Mouse (Mus musculus) heart, postnatal 36 days (tissue): ENCODE results near the gene H2afy. TPM values are rescaled to one million over a fixed set of nuclear protein-coding genes. Genes with fewer than 3 reads are reported as not detected.

Experiments used
- DNase-seq, 2 experiments: peaks; one replicate each; pipeline ENCODE4 v3.0.0; 2021 to 2022
- intact Hi-C: fragments of 180-260 bp; cut with DNase I; formaldehyde crosslinking; loops from one replicate; pipeline ENCODE4 v1.15.1; 2025
- total RNA-seq, 2 experiments: library from RNA; stranded (reverse); gene quantifications; 2 replicates each; pipeline ENCODE4 v1.2.3; 2021

H2afy gene
- total RNA-seq, 2 experiments from 2014 or later, result 45.2 to 50.3 TPM

DNA sequence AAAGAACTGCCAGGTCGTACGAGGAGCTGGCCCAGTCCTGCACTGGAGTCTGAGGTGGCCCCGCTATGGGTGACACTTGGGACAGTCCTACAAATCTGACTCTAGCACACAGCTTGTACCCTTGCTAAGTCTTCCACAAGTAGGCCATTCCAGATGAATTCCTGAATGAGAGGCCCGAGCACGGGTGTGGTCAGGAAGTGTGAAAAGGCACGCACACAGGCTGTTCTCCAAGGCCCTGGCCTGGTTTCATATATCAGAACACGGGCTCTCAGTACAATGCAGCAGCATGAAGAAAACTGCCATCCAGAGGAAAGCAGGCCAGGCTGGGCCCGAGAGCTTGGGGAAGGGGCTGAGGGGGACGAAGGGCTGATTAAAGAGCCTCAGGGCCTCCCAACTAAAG is 20.8 kb downstream of the H2afy start:
- intact Hi-C loops, result loop anchor here (1.0 kb wide), 1 partner anchor 20 kb away; no protein-coding TSS in a partner anchor
- peak in 1 of 2 experiments; percentile 49 for DNase-seq

GRCm38 (mm10) chr13:56113431-56114248 is 22.5 kb downstream of the H2afy start:
- peak; percentile 53 to 60 for DNase-seq
- intact Hi-C loops, result no loop called here

GRCm38 (mm10) chr13:56112980-56113379 is 23.2 kb downstream of the H2afy start:
- intact Hi-C loops, result no loop called here

DNA sequence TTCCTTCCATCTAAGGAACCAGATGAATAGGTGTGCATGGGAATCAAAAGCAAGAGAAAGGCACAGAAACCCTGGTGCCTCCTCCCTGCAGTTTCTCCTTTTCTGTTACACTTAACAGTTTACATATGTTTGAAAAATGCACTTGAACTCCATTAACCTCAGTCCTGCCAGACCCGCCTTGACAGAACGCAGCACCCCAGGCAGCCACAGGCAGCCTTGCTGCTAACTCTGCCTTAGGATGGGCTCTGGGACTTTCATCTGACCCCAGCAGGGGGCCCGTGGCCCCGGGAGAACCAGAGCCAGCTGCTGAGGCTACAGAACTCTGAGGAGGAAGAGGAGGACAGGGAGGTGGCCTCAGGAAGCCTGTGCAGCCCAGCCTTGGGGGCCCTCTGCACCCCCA is 23.7 kb downstream of the H2afy start:
- DNase-seq, result no peak
- intact Hi-C loops, result no loop called here

More at GRCm38 (mm10) chr13:56112980-56113379, 23.2 kb downstream of the H2afy start:
- DNase-seq, result no peak

DNA sequence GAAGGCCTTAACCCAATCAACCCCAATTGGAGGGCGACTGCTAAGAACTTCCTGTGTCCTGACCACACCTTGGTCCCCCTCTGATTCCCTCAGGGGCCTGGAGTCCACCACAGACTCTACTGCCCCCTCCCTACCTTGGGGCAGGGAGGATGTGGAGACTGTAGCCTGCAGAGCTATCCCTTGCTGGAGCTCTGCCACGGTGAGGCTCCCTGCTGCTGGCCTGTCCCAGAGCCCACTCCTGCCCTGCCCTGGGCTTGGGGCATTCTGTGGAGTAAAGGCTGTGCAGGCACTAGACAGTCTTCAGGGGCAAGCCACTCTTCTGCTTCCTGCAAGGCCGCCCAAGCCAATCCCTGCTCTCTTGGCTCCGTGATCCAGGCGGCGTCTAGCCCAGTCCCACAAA is 24.6 kb downstream of the H2afy start:
- no peak for DNase-seq
- intact Hi-C loops, result no loop called here

GRCm38 (mm10) chr13:56110694-56111531 is 25.2 kb downstream of the H2afy start:
- DNase-seq, result no peak
- intact Hi-C loops, result no loop called here

DNA sequence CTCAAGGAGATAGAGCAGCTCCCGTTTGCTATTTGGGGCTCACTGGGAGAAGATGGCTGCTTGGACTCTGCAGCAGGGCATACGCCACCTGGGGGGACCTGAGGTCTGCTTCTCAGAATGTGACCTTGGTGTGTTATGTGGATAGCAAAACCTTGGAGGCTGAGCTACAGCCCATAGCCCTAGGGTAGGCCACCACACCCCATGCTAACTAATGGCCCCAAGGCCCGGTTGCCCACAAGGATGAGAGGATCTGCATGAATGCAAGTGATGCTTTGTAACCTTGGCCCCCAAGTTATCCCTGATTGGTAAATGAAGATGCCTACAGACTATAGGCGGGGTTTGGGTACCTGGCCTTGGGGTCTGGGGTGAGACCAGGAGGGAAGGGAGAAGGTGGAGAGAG is 26.5 kb downstream of the H2afy start:
- intact Hi-C loops, result no loop called here
- no peak for DNase-seq

DNA sequence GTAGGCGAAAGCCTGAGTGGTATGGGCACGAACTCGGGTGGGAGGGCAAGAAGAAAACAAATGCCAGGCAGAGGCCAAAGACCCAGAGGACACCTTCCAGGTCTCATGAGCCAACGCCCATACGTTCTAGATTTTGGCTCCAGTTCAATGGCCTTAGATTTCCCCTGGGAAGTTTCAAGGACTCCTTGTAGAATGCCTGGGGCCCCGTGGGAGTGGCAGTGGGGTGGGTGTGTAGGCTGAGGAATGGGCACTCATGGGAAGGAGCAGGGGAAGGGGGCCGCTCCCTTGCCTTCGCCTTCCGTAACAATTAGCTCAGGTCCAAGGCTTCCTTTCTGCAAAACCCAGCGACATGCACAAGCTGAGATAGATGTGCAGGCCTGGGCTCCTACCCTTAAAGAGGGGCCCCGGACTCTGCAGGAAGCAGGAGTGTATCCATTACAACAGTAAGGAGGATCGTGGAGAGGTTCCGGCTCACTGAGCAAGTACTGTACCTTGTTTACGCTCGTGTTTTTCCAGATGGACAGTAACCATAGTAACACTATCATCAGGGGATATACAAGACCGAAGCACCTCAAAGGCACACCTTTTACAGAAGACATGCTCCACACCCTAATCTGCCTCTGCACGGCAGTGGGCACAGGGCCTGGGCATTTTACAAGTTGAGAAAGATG is 27.2 kb downstream of the H2afy start:
- no peak for DNase-seq

GRCm38 (mm10) chr13:56104971-56105391 is 31.2 kb downstream of the H2afy start:
- DNase-seq, result peak in 1 of 2 experiments; percentile 33
- intact Hi-C loops, result no loop called here

More for the DNA sequence above, 27.2 kb downstream of the H2afy start:
- intact Hi-C loops, result no loop called here

DNA sequence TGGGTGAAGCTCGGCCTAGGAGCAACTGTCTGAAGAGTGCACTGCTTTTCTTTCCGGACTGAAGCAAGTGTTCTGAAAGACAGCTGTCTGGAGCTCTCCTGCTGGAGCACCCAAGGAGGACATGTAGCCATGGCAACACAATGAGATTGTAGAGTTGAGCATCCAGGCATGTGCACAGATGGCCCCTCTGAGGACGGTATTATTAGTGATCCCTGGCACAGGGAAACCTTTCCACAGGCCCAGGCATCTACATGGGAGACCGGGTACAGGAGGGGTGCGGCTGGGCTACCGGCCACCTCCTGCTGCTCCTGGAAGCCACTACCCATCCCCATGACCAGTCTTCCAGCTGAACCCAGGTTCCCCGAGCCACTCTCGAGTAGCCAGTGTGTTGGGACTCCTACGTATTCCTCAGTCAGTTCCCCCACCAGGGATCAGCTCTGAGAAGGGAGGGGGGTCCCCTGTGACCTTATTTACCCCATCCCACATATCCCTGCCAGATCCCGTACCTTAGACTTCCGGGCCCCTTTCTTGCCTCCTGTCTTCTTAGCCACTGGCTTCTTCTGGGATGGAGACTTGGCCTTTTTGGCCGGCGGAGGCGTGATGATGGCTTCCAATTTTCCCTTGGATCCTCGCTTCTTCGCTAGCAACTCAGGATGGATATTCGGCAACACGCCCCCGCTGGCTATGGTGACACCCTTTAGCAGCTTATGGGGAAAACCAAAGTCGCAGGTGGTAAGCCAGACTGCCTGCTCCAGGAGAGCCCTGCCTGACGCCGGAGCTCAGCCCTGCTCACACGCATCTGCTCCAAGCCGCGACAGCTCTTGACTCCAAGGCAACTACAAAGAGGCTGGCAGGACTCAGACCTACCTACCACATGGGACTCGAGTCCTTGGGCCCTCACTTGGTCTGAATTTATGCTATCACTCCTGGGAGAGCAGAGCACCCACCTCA is 32.1 kb downstream of the H2afy start:
- intact Hi-C loops, result no loop called here
- no peak for DNase-seq

DNA sequence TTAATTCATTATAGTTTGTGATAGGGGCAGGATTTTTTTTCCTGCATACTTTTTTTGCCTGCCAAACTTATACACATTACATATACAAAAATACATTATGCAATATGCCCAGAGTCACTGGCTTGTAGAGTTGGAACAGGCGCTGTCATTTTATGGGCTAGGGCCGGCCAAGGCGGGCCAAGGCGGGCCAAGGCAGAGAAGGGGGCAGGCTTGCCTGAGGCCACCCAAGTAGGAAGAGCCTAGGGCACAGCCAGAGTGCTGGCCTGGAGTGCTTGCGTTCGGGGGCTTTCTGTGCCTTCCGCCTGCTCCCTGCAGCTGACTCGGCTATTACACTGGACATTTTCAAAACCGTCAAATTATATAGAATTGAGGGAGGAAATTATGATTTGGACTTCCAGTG is 34.0 kb downstream of the H2afy start:
- no peak for DNase-seq
- intact Hi-C loops, result no loop called here

GRCm38 (mm10) chr13:56095601-56096195 is 40.5 kb downstream of the H2afy start:
- intact Hi-C loops, result no loop called here
- DNase-seq, result no peak

DNA sequence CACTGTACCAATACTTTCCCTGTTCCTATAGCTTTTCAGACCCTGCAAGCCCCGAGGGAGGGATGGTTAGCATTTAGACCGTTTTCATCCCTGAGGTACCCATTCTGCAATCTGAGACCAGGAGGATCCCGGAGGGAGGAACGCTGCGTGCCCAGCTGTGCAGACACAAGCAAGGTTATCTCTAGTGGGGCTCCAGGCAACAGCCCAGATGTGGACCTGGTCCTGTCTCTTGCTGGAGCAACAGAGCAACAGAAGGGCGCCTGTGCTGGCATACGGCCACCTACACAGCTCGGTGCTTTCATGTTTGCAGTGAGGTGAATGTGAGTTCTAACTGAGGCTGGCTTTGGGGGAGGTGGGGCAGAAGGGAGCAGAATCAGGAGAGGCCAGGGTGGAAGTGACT is 41.6 kb downstream of the H2afy start:
- intact Hi-C loops, result no loop called here
- no peak for DNase-seq

DNA sequence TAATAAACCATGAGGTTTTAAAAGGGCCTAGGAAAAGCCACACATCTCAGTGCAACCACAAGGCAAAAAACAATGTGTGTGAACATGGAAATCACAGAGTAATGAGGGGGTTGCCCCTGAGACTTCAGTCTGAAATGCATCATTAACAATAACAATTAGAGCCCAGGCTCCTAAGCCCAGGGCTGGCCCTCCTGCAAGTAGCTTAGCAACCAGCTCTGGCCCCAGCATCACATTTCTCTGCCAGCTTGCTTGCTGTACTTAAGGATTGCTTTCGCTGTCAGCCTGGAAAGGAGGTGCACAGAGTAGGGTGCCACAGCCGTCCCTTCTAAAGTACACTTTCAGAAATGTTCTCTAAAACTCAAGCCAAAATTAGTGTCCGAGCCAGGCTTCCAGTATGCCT is 42.5 kb downstream of the H2afy start:
- DNase-seq, result no peak
- intact Hi-C loops, result no loop called here

DNA sequence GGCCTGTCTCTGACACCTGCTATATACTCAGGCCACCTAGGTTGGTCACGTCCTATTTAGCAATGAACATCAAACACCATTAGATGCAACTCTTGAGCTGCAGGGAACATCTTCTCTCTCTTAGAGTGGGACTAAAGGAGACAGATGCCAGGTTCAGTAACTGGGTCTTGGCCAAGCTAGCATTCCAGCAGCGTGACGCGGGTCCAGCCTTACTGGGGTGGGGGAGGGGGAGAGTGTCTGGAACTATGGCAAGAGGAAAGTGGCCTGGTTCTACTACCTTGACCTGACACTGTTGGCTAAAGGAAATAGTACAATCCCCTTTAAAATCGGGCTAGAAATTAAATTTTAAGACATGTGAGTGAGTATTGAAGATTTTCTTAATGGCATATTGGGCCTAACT is 43.6 kb downstream of the H2afy start:
- DNase-seq, result no peak
- intact Hi-C loops, result no loop called here

GRCm38 (mm10) chr13:56090597-56090996 is 45.6 kb downstream of the H2afy start:
- intact Hi-C loops, result no loop called here
- no peak for DNase-seq

DNA sequence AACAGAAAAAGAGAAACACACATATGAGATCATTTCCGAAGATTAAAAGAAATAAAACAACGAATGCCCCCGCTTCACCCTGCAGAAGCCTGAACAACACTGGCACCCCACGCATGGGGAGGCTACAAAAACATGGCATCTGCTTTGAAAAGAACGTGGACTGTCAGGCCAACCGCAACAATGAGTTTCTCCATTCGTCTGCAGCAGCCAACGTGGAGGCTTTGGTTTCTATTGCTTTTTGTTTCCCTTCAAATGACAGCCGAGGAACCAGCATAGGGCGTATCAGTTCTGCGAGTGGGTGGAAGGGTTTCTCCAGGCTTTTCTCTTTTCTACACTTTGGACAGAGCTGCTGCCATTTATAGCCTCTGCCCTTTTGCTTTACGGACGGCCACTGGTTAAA is 47.6 kb downstream of the H2afy start:
- DNase-seq, result no peak
- intact Hi-C loops, result loop anchor here (5.0 kb wide), 1 partner anchor 64 kb away; no protein-coding TSS in a partner anchor

DNA sequence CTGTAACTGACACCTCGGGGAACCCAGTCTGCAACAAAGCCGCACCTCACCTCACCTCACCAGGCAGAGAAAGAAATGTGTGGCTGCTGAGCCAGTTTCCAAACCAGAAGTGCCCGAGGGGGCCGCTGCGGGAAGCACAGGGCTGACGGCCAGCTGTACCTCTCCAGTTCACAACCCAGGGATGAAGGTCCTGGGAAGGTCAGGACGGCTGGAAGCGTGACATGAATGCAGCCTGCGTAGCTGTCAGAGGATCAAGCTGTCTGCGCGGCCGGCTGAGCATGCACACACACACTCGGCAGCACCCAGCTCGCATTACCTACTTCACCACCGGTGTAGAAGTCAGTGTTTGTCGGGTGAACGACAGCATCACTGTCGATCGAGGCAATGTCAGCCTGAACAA is 48.2 kb downstream of the H2afy start:
- intact Hi-C loops, result loop anchor here (5.0 kb wide), 1 partner anchor 64 kb away; no protein-coding TSS in a partner anchor
- peak; percentile 39 to 44 for DNase-seq

GRCm38 (mm10) chr13:56084146-56084905 is 51.8 kb downstream of the H2afy start:
- intact Hi-C loops, result no loop called here
- peak in 1 of 2 experiments; percentile 22 for DNase-seq
